Mouse (Mus musculus): ENCODE measurements around the gene Sapcd1.
A peak's percentile ranks its signal among the peaks of the same experiment; 100 is the strongest.
"Not testable (repeated sequence)": the region's sequence is repeated elsewhere in the genome, so short reads cannot be mapped to it uniquely, and the experiment has no call there.

Gene Sapcd1

GRCm38 (mm10) chr17:35007387-35007991, 20.3 kb downstream of the Sapcd1 start:
- no peak for DNase-seq (ENCODE audit: low spot score in 2 of 2)

GRCm38 (mm10) chr17:35005902-35006301, 21.9 kb downstream of the Sapcd1 start:
- DNase-seq (ENCODE audit: low spot score in 2 of 2), result not testable (repeated sequence)

GRCm38 (mm10) chr17:35005158-35005557, 22.7 kb downstream of the Sapcd1 start:
- no peak for DNase-seq (ENCODE audit: low spot score in 2 of 2)

GRCm38 (mm10) chr17:35004075-35004717, 23.6 kb downstream of the Sapcd1 start:
- DNase-seq (ENCODE audit: low spot score in 2 of 2), result no peak

GRCm38 (mm10) chr17:35003022-35003838, 24.6 kb downstream of the Sapcd1 start:
- DNase-seq (ENCODE audit: low spot score in 2 of 2), result no peak

- DNase-seq (ENCODE audit: low spot score in 2 of 2), result no peak
Observed at GRCm38 (mm10) chr17:35002153-35002865, 25.5 kb downstream of the Sapcd1 start.

- peak in 1 of 2 experiments; percentile 35 for DNase-seq (ENCODE audit: low spot score in 2 of 2)
Observed at GRCm38 (mm10) chr17:35001452-35002152, 26.2 kb downstream of the Sapcd1 start.

- peak; percentile 77 for DNase-seq (ENCODE audit: low spot score in 2 of 2)
Observed at GRCm38 (mm10) chr17:35000717-35001451, 26.9 kb downstream of the Sapcd1 start, which contains the start of gene Vars. Gene Vars, plus strand, starts transcription at chr17:35000987.

GRCm38 (mm10) chr17:34999871-35000716, 27.7 kb downstream of the Sapcd1 start:
- peak in 1 of 2 experiments; percentile 48 for DNase-seq (ENCODE audit: low spot score in 2 of 2)

GRCm38 (mm10) chr17:34998526-34999430, 29.0 kb downstream of the Sapcd1 start:
- no peak for DNase-seq (ENCODE audit: low spot score in 2 of 2)

GRCm38 (mm10) chr17:34997142-34997483, 30.7 kb downstream of the Sapcd1 start:
- DNase-seq (ENCODE audit: low spot score in 2 of 2), result no peak

- no peak for DNase-seq (ENCODE audit: low spot score in 2 of 2)
Observed at GRCm38 (mm10) chr17:34996411-34997141, 31.2 kb downstream of the Sapcd1 start.

GRCm38 (mm10) chr17:34995927-34996326, 31.9 kb downstream of the Sapcd1 start:
- not testable (repeated sequence) for DNase-seq (ENCODE audit: low spot score in 2 of 2)

GRCm38 (mm10) chr17:34995192-34995591, 32.6 kb downstream of the Sapcd1 start:
- not testable (repeated sequence) for DNase-seq (ENCODE audit: low spot score in 2 of 2)

- DNase-seq (ENCODE audit: low spot score in 2 of 2), result no peak
Observed at GRCm38 (mm10) chr17:34994751-34995150, 33.1 kb downstream of the Sapcd1 start.

- DNase-seq (ENCODE audit: low spot score in 2 of 2), result no peak
Observed at GRCm38 (mm10) chr17:34984218-34984617, 43.6 kb downstream of the Sapcd1 start.

- DNase-seq (ENCODE audit: low spot score in 2 of 2), result no peak
Observed at GRCm38 (mm10) chr17:34982328-34982727, 45.5 kb downstream of the Sapcd1 start.

- DNase-seq (ENCODE audit: low spot score in 2 of 2), result peak; percentile 75 to 84
Observed at GRCm38 (mm10) chr17:34981690-34982180, 46.1 kb downstream of the Sapcd1 start, which contains the start of gene Lsm2. Gene Lsm2, plus strand, starts transcription at chr17:34981862.

Measured in spleen, postnatal 14 days (tissue).